Mouse (Mus musculus): ENCODE results near the gene Rpl9. TPM values are rescaled to one million over a fixed set of nuclear protein-coding genes. Genes with fewer than 3 reads are reported as not detected.
A peak's percentile ranks its signal among the peaks of the same experiment; 100 is the strongest.

The Rpl9 gene
- polyA plus RNA-seq, 1 experiment from 2014 or later = 415 TPM

- Histone ChIP-seq H3K79me2 (ENCODE audit: inconsistent target) (no peaks in the 10 kb centered on the region), H3K27ac (no peak overlapping the region), H3K36me3 (ENCODE audit: inconsistent target) (peaks cover 61% of the 10 kb centered on the region), H3K4me3 (ENCODE audit: inconsistent target) (no peak overlapping the region)
- WGBS (ENCODE audit: missing documents) = 94% methylated on average over 11 of the region's 12 CpGs
Measured at GRCm38 (mm10) chr5:65407989-65408388, 16.7 kb upstream of the Rpl9 start.

DNA sequence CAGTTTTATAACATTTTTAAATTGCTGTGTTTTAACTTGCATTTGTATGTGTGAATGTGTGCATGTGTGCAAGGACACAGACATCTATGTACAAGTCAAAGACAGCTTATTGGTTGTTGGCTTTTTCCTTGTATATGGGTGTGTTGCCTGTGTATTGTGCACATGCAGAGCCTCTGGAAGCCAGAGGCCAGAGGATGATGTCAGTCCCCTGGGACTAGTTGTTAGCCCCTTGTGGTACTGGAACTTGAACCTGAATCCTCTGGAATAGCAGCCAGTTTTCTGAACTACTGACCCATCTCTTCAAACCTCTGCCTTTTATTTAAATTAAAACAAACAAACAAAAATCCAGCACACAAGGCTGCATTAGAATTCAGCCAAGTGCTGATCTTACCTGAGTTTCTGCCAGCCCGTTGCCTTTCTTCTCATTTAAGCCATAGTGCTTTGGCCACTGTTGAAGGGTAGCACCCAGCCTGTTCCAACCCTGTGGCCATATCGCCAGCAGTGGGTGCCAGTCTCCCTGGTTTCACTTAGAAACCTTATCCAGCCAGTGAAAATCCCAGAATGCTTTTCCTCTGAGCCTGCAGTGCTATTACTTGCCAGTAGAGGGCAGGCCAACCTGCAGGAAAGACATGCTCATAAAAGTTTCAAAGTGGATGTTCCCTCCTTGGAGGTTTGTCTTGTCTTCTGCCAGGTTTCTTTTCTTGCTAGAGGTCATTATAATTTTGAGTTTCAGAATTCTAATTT is 10.2 kb upstream of the Rpl9 start:
- 19% methylated on average over 2 of the region's 2 CpGs for WGBS (ENCODE audit: missing documents)

GRCm38 (mm10) chr5:65394425-65394824 is 3.2 kb upstream of the Rpl9 start:
- peaks cover 41% of the 10 kb centered on the region for H3K36me3 ChIP-seq (ENCODE audit: inconsistent target)
- H3K27ac ChIP-seq = no peak overlapping the region
- 95% methylated on average over 7 of the region's 7 CpGs for WGBS (ENCODE audit: missing documents)
- no peak overlapping the region for H3K4me3 ChIP-seq (ENCODE audit: inconsistent target)
- H3K79me2 ChIP-seq (ENCODE audit: inconsistent target) = peaks cover 51% of the 10 kb centered on the region

More for the DNA sequence above, 10.2 kb upstream of the Rpl9 start:
- no peak overlapping the region for H3K27ac ChIP-seq
- no peaks in the 10 kb centered on the region for H3K79me2 ChIP-seq (ENCODE audit: inconsistent target)
- peaks cover 71% of the 10 kb centered on the region for H3K36me3 ChIP-seq (ENCODE audit: inconsistent target)
- no peak overlapping the region for H3K4me3 ChIP-seq (ENCODE audit: inconsistent target)

- H3K79me2 ChIP-seq (ENCODE audit: inconsistent target) = peaks cover 61% of the 10 kb centered on the region
- H3K27ac ChIP-seq = peak overlapping the region; percentile 66
Measured at GRCm38 (mm10) chr5:65391753-65392152, 509 bp upstream of the Rpl9 start.

GRCm38 (mm10) chr5:65387008-65387867 is 4.0 kb downstream of the Rpl9 start:
- peaks cover 25% of the 10 kb centered on the region; the same call in 1 of the 2 replicates for H3K36me3 ChIP-seq (ENCODE audit: inconsistent target)
- no peak overlapping the region for H3K4me3 ChIP-seq (ENCODE audit: inconsistent target)
- H3K79me2 ChIP-seq (ENCODE audit: inconsistent target) = peaks cover 36% of the 10 kb centered on the region
- WGBS (ENCODE audit: missing documents) = 88% methylated on average over 6 of the region's 6 CpGs
- H3K27ac ChIP-seq = no peak overlapping the region

More at GRCm38 (mm10) chr5:65391753-65392152, 509 bp upstream of the Rpl9 start:
- peaks cover 43% of the 10 kb centered on the region; the same call in 1 of the 2 replicates for H3K36me3 ChIP-seq (ENCODE audit: inconsistent target)
- H3K4me3 ChIP-seq (ENCODE audit: inconsistent target) = peak overlapping the region; percentile 83
- 2% methylated on average over 12 of the region's 12 CpGs for WGBS (ENCODE audit: missing documents)

- peaks cover 22% of the 10 kb centered on the region for H3K79me2 ChIP-seq (ENCODE audit: inconsistent target)
Measured at GRCm38 (mm10) chr5:65385704-65386103, 5.5 kb downstream of the Rpl9 start.

DNA sequence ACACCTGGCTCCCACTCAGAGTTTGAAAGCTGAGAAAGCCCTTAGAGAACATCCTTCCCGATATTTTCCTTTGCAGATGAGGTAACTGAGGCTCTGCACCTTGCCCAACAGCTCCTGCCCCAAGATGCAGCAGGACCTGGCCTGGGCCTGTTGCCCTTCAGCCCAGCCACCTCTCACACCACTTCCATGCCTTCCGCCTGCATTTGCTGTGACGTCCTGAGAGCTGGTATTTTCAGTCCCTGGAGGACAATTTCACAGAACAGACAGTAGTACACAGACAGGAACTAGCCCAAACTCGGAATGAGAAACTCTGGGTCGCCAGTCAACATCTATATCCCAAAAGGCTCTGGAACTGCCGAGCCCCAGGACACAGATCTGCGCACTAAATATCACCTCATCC is 16.5 kb downstream of the Rpl9 start:
- no peaks in the 10 kb centered on the region for H3K36me3 ChIP-seq (ENCODE audit: inconsistent target)
- H3K79me2 ChIP-seq (ENCODE audit: inconsistent target) = no peaks in the 10 kb centered on the region
- 88% methylated on average over 7 of the region's 7 CpGs for WGBS (ENCODE audit: missing documents)
- H3K4me3 ChIP-seq (ENCODE audit: inconsistent target) = no peak overlapping the region
- no peak overlapping the region for H3K27ac ChIP-seq

More at GRCm38 (mm10) chr5:65385704-65386103, 5.5 kb downstream of the Rpl9 start:
- no peak overlapping the region for H3K4me3 ChIP-seq (ENCODE audit: inconsistent target)
- 86% methylated on average over 2 of the region's 2 CpGs for WGBS (ENCODE audit: missing documents)
- no peak overlapping the region for H3K27ac ChIP-seq
- peaks cover 25% of the 10 kb centered on the region; the same call in 1 of the 2 replicates for H3K36me3 ChIP-seq (ENCODE audit: inconsistent target)

DNA sequence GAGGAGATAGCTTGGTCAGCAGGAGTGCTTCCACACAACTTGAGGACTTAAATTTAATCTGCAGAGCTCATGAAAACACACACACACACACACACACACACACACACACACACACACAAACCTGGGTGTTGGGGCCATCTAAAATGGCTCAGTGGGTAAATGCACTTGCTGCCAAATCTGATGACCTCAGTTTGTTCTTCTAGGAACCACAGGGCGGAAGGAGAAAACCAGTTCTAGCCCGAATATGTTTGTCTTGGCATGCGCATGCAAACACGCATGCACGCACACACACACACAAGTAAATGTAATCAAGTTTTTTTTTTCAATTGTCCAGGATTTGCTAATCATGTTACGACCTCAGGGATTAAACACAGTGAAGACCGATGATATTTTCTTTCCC is 19.7 kb downstream of the Rpl9 start:
- Histone ChIP-seq H3K27ac (no peak overlapping the region), H3K79me2 (ENCODE audit: inconsistent target) (no peaks in the 10 kb centered on the region), H3K36me3 (ENCODE audit: inconsistent target) (no peaks in the 10 kb centered on the region), H3K4me3 (ENCODE audit: inconsistent target) (no peak overlapping the region)
- 96% methylated on average over 7 of the region's 7 CpGs for WGBS (ENCODE audit: missing documents)

DNA sequence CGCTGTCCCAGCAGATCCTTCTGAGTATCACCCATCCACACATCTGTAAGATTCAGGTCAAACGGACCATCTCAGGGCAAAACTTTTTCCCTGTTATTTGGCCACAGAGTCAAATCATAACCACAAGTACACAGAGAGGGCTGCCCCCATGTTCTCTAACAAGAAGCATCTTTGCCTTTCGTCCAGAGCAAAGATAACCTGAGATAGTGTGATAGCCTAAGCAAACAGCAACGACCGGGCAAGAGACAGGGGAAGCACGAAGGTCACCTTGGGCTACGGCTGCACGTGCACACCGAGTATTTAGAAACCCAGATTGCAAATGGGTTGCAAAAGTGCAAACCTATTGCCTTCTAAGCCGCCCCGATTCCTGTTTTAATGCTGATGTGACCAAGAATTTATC is 23.4 kb downstream of the Rpl9 start:
- Histone ChIP-seq H3K36me3 (ENCODE audit: inconsistent target) (no peaks in the 10 kb centered on the region), H3K79me2 (ENCODE audit: inconsistent target) (no peaks in the 10 kb centered on the region), H3K4me3 (ENCODE audit: inconsistent target) (no peak overlapping the region), H3K27ac (no peak overlapping the region)
- 90% methylated on average over 11 of the region's 11 CpGs for WGBS (ENCODE audit: missing documents)

DNA sequence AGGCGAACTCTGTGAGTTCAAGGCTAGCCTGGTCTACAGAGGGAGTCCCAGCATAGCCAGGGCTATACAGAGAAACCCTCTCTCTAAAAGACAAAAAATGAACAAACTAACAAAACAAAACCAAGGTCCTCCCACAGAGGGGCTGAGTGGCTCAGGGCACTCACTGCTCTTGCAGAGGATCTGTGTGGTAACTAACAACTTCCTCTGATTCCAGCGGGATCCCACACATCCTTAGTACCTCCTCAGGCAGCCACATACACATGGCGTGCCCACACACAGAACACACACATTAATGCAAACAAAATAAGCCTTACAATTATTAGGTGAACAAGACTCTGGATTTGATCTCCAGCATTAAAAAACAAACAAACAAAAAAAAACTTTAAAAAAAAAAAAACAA is 33.5 kb downstream of the Rpl9 start:
- whole genome bisulfite sequencing (ENCODE audit: missing documents) = 56% methylated on average over 3 of the region's 3 CpGs
- no peaks in the 10 kb centered on the region for H3K36me3 ChIP-seq (ENCODE audit: inconsistent target)
- no peaks in the 10 kb centered on the region for H3K79me2 ChIP-seq (ENCODE audit: inconsistent target)
- H3K4me3 ChIP-seq (ENCODE audit: inconsistent target) = no peak overlapping the region
- H3K27ac ChIP-seq = no peak overlapping the region

DNA sequence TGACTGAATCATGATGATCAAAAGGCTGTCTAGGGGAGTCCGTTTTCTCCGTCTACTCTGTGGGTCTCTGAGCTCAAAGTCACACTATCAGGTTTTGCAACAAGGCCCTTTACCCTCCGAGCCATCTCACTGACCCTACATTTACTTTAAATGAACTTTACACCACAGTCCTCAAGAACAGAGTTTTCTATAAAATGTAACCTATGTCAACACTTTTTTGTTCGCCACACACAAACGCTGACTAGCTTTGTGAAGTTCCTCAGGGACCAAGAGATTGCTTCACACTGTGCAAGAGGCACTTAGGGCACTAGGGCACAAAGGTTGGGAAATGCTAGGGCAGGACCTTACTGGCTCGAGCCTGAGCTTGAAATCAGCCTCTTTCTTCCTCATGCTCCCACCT is 34.4 kb downstream of the Rpl9 start:
- Histone ChIP-seq H3K79me2 (ENCODE audit: inconsistent target) (no peaks in the 10 kb centered on the region), H3K36me3 (ENCODE audit: inconsistent target) (no peaks in the 10 kb centered on the region), H3K4me3 (ENCODE audit: inconsistent target) (no peak overlapping the region), H3K27ac (no peak overlapping the region)
- 63% methylated on average over 6 of the region's 6 CpGs for WGBS (ENCODE audit: missing documents)

DNA sequence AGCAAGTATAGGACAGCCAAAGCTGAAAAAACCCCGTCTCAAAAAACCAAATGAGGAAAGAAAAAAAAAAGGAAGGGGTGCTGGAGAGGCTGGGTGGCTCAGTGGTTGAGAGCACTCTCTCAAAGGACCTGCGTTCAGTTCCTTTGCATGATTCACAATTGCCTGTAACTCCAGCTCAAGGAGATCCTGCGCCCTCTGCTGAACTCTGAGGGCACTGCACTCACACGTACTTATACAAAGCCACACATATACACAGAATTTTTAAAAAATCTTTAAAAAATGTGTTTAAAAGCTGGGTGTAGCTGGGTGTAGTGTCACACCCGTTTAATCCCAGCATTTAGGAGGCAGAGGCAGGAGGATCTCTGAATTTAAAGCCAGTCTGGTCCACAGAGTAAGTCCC is 36.3 kb downstream of the Rpl9 start:
- no peak overlapping the region for H3K27ac ChIP-seq
- WGBS (ENCODE audit: missing documents) = 92% methylated on average over 5 of the region's 5 CpGs
- no peaks in the 10 kb centered on the region for H3K36me3 ChIP-seq (ENCODE audit: inconsistent target)
- H3K4me3 ChIP-seq (ENCODE audit: inconsistent target) = no peak overlapping the region
- H3K79me2 ChIP-seq (ENCODE audit: inconsistent target) = no peaks in the 10 kb centered on the region

- Histone ChIP-seq H3K27ac (no peak overlapping the region), H3K36me3 (ENCODE audit: inconsistent target) (no peaks in the 10 kb centered on the region), H3K4me3 (ENCODE audit: inconsistent target) (no peak overlapping the region), H3K79me2 (ENCODE audit: inconsistent target) (no peaks in the 10 kb centered on the region)
- WGBS (ENCODE audit: missing documents) = 64% methylated on average over 3 of the region's 3 CpGs
Measured at GRCm38 (mm10) chr5:65354097-65354496, 37.1 kb downstream of the Rpl9 start.

DNA sequence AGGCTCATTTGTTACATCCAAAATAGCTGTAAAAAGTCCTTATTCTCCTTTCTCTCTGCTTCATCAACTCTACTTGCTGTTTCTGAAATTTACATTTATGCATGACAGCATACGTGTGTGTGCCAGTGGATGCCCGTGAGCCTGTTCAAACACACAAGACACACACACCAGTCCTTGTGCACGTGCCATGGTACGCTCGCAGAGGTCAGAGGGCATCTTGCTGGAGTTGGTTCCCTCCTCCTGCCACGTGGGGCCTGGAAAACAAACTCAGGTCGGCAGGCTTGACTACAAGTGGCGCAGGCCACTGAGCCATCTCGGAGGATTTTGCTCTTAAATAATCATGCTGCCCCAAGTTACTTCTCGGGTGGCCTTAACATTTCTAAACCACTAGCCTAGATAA is 40.7 kb downstream of the Rpl9 start:
- Histone ChIP-seq H3K79me2 (ENCODE audit: inconsistent target) (no peaks in the 10 kb centered on the region), H3K36me3 (ENCODE audit: inconsistent target) (no peaks in the 10 kb centered on the region), H3K4me3 (ENCODE audit: inconsistent target) (no peak overlapping the region), H3K27ac (no peak overlapping the region)
- 86% methylated on average over 10 of the region's 10 CpGs for WGBS (ENCODE audit: missing documents)

DNA sequence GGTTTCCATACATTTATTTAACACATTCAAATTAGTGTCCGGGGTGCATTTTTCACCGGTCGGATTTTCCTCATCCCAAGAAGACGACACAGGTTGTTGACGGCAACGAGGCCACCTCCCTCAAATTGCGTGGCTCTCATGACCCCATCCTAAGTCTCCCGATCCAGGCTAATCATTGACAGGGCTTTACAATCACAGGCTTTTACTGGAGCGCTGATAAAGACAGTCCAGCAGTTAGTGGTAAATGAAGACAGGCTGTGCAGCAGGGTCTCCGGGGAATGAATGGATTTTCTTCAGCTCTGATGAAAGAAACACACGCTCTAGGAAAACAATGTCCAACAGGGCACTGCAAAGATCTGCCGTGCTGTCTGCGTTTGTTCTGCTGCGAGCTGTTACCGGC is 43.1 kb downstream of the Rpl9 start, which contains the start of gene Klb:
Gene Klb (plus strand): TSS at position 147 of the 400 bp plus-strand sequence.
- no peak within 1 kb of the TSS for H3K4me3 ChIP-seq (ENCODE audit: inconsistent target)
- no peaks in the 10 kb centered on the region for H3K79me2 ChIP-seq (ENCODE audit: inconsistent target)
- H3K27ac ChIP-seq = no peak within 1 kb of the TSS
- H3K36me3 ChIP-seq (ENCODE audit: inconsistent target) = no peaks in the 10 kb centered on the region
- WGBS (ENCODE audit: missing documents) = 90% methylated on average over 13 of the region's 15 CpGs

Measured in macrophage (primary cell).